Mouse (Mus musculus) MEL (cell line): Measurements from ENCODE around the gene Cenpb. TPM values are rescaled to one million over a fixed set of nuclear protein-coding genes. Genes with fewer than 3 reads are reported as not detected.

Experiments
- DNase-seq: peaks from one replicate; pipeline ENCODE4 v3.0.0; 2011; ENCODE audit warnings: low read depth, low spot score
- H3K27ac ChIP-seq: 2 replicates; pipeline ENCODE4 v1.5.1; 2012; ENCODE audit warnings: low read depth, mild to moderate bottlenecking, control low read depth, low read length, moderate library complexity; ENCODE audit not compliant: control insufficient read depth
- H3K27me3 ChIP-seq, 2 experiments: fragments of 150-350 bp in 1 of 2; sonication (generic) in 1 of 2; 2 replicates each; pipeline ENCODE4 v1.6.1; 2012; ENCODE audit warnings: low read length in 2 of 2, mild to moderate bottlenecking in 2 of 2, improper control_type of control experiment in 1 of 2, moderate library complexity in 1 of 2; ENCODE audit not compliant: insufficient read depth in 2 of 2, control insufficient read depth in 1 of 2
- H3K36me3 ChIP-seq, 2 experiments: 2 replicates each; pipeline ENCODE4 v1.6.1; 2012 to 2014; ENCODE audit warnings: low read length in 2 of 2, improper control_type of control experiment in 1 of 2, inconsistent platforms in 1 of 2, mild to moderate bottlenecking in 1 of 2; ENCODE audit not compliant: insufficient read depth in 2 of 2, control insufficient read depth in 1 of 2
- H3K4me1 ChIP-seq, 2 experiments: fragments of 150-350 bp in 1 of 2; sonication (generic) in 1 of 2; 2 replicates each; pipeline ENCODE4 v1.6.1; 2012; ENCODE audit warnings: low read length in 2 of 2, improper control_type of control experiment in 1 of 2, mild to moderate bottlenecking in 1 of 2; ENCODE audit not compliant: insufficient read depth in 2 of 2, control insufficient read depth in 1 of 2
- H3K4me3 ChIP-seq, 2 experiments: fragments of 150-350 bp in 1 of 2; sonication (generic) in 1 of 2; 2 replicates each; pipeline ENCODE4 v1.5.1; 2012; ENCODE audit warnings: low read depth in 2 of 2, low read length in 2 of 2, mild to moderate bottlenecking in 2 of 2, moderate library complexity in 2 of 2, control low read depth in 1 of 2, improper control_type of control experiment in 1 of 2; ENCODE audit not compliant: control insufficient read depth in 1 of 2, insufficient read depth in 1 of 2
- H3K79me2 ChIP-seq: 2 replicates; pipeline ENCODE4 v1.6.1; 2012; ENCODE audit warnings: mild to moderate bottlenecking, low read length, moderate library complexity; ENCODE audit not compliant: control insufficient read depth, poor library complexity, insufficient read depth
- H3K9ac ChIP-seq: 2 replicates; pipeline ENCODE4 v1.6.1; 2012; ENCODE audit warnings: low read depth, mild to moderate bottlenecking, control low read depth, low read length, moderate library complexity; ENCODE audit not compliant: control insufficient read depth, poor library complexity, severe bottlenecking
- H3K9me3 ChIP-seq: fragments of 150-350 bp; sonication (generic); replicated peaks from 2 replicates; pipeline ENCODE4 v1.6.1; 2012; ENCODE audit warnings: mild to moderate bottlenecking, low read length, improper control_type of control experiment, moderate library complexity; ENCODE audit not compliant: insufficient read depth
- CHD1 ChIP-seq: IDR thresholded peaks from 2 replicates; pipeline ENCODE4 v1.6.1; 2012; ENCODE audit warnings: low read depth, mild to moderate bottlenecking, inconsistent platforms, low read length, improper control_type of control experiment
- CTCF ChIP-seq, 3 experiments: IDR thresholded peaks in 2 of 3; conservative IDR thresholded peaks in 1 of 3; 2 replicates each; pipeline ENCODE4 v1.5.1; 2011 to 2012; ENCODE audit warnings: low read length in 3 of 3, low read depth in 2 of 3, mild to moderate bottlenecking in 2 of 3, improper control_type of control experiment in 1 of 3, inconsistent platforms in 1 of 3, mixed read lengths in 1 of 3, moderate library complexity in 1 of 3; ENCODE audit not compliant: control insufficient read depth in 1 of 3, insufficient read depth in 1 of 3, poor library complexity in 1 of 3, severe bottlenecking in 1 of 3
- ELF1 ChIP-seq: IDR thresholded peaks from 2 replicates; pipeline ENCODE4 v1.6.1; 2014; ENCODE audit warnings: low read depth, mild to moderate bottlenecking, inconsistent platforms, low read length, improper control_type of control experiment, moderate library complexity
- HCFC1 ChIP-seq: IDR thresholded peaks from 2 replicates; pipeline ENCODE4 v1.6.1; 2012; ENCODE audit warnings: low read depth, mild to moderate bottlenecking, inconsistent platforms, low read length, improper control_type of control experiment, moderate library complexity
- KAT2A ChIP-seq: conservative IDR thresholded peaks from 2 replicates; pipeline ENCODE4 v1.6.1; 2012; ENCODE audit warnings: low read depth, low read length, improper control_type of control experiment, inconsistent platforms
- MAFK ChIP-seq: IDR thresholded peaks from 2 replicates; pipeline ENCODE4 v1.6.1; 2011; ENCODE audit warnings: low read depth, mild to moderate bottlenecking, low read length, improper control_type of control experiment, borderline replicate concordance
- MAZ ChIP-seq: IDR thresholded peaks from 2 replicates; pipeline ENCODE4 v1.6.1; 2012; ENCODE audit warnings: low read depth, mild to moderate bottlenecking, inconsistent platforms, low read length, improper control_type of control experiment
- MXI1 ChIP-seq: IDR thresholded peaks from 2 replicates; pipeline ENCODE4 v1.6.1; 2011; ENCODE audit warnings: mild to moderate bottlenecking, low read depth, low read length, improper control_type of control experiment
- MYC ChIP-seq: IDR thresholded peaks from 2 replicates; pipeline ENCODE4 v1.6.1; 2011; ENCODE audit warnings: low read depth, mild to moderate bottlenecking, low read length, improper control_type of control experiment, moderate library complexity
- NELFE ChIP-seq: IDR thresholded peaks from 2 replicates; pipeline ENCODE4 v1.6.1; 2011; ENCODE audit warnings: low read depth, low read length, improper control_type of control experiment
- NRF1 ChIP-seq: IDR thresholded peaks from 2 replicates; pipeline ENCODE4 v1.6.1; 2014; ENCODE audit warnings: low read depth, mild to moderate bottlenecking, inconsistent platforms, low read length, improper control_type of control experiment, moderate library complexity; ENCODE audit not compliant: poor library complexity, insufficient read depth, severe bottlenecking
- POLR2A ChIP-seq, 2 experiments: IDR thresholded peaks; 2 replicates each; pipeline ENCODE4 v1.6.1; 2011 to 2012; ENCODE audit warnings: low read length in 2 of 2, mild to moderate bottlenecking in 2 of 2, control low read depth in 1 of 2, improper control_type of control experiment in 1 of 2, low read depth in 1 of 2, moderate library complexity in 1 of 2; ENCODE audit not compliant: control insufficient read depth in 1 of 2, insufficient read depth in 1 of 2, poor library complexity in 1 of 2
- POLR2AphosphoS2 ChIP-seq: IDR thresholded peaks from 2 replicates; pipeline ENCODE4 v1.6.1; 2011; ENCODE audit warnings: low read length, improper control_type of control experiment
- POLR2AphosphoS5 ChIP-seq: IDR thresholded peaks from 2 replicates; pipeline ENCODE4 v1.6.1; 2012; ENCODE audit warnings: low read depth, borderline replicate concordance, mild to moderate bottlenecking, inconsistent platforms, low read length, moderate library complexity, mixed read lengths
- RAD21 ChIP-seq: IDR thresholded peaks from 2 replicates; pipeline ENCODE4 v1.6.1; 2011; ENCODE audit warnings: mild to moderate bottlenecking, low read depth, low read length, improper control_type of control experiment
- RCOR1 ChIP-seq: IDR thresholded peaks from 2 replicates; pipeline ENCODE4 v1.6.1; 2012; ENCODE audit warnings: low read depth, mild to moderate bottlenecking, inconsistent platforms, low read length, improper control_type of control experiment
- SIN3A ChIP-seq: IDR thresholded peaks from 2 replicates; pipeline ENCODE4 v1.6.1; 2012; ENCODE audit warnings: low read length, improper control_type of control experiment, inconsistent platforms
- SMC3 ChIP-seq: IDR thresholded peaks from 2 replicates; pipeline ENCODE4 v1.6.1; 2011; ENCODE audit warnings: low read depth, low read length, improper control_type of control experiment
- TBP ChIP-seq: IDR thresholded peaks from 2 replicates; pipeline ENCODE4 v1.8.0; 2011; ENCODE audit warnings: low read depth, low read length, improper control_type of control experiment
- USF2 ChIP-seq, 2 experiments: IDR thresholded peaks; 2 replicates each; pipeline ENCODE4 v1.6.1; 2011 to 2012; ENCODE audit warnings: improper control_type of control experiment in 2 of 2, low read length in 2 of 2, borderline replicate concordance in 1 of 2, inconsistent platforms in 1 of 2, low read depth in 1 of 2, mild to moderate bottlenecking in 1 of 2; ENCODE audit not compliant: insufficient read depth in 1 of 2
- polyA plus RNA-seq, 2 experiments: library from polyadenylated mRNA; stranded (reverse) in 1 of 2; unstranded in 1 of 2; fragments of >175 nt in 1 of 2; fragments of >200 nt in 1 of 2; gene quantifications; 2 replicates each; pipeline versions ENCODE4 v1.2.1 to v1.2.4; 2012; ENCODE audit warnings: low replicate concordance in 2 of 2, low read depth in 1 of 2; ENCODE audit not compliant: insufficient read length in 2 of 2, insufficient read depth in 1 of 2, missing spikeins in 1 of 2
- total RNA-seq: library from RNA; depleted of rRNA; stranded (reverse); fragments of 300-350 nt; gene quantifications from 2 replicates; pipeline ENCODE4 v1.2.3, GENCODE M21; 2012

The Cenpb gene
- total and polyA plus RNA-seq, 3 experiments: 24.3 to 34.9 TPM; not detected in 1

- peaks cover 0 to 20% of the 10 kb centered on the region in 2 experiments; a peak in 2 of 4 replicates for H3K36me3 ChIP-seq
- TF ChIP-seq NELFE (peak; percentile 56), POLR2A (IDR thresholded peaks at IDR 0.05; ENCODE audit: control insufficient read depth in 1 of 2, insufficient read depth in 1 of 2, low read depth in 1 of 2, low read length in 2 of 2, poor library complexity in 1 of 2) (peak in 1 of 2 experiments; percentile 66; a peak in 2 of 4 replicates), KAT2A (peak; percentile 86), CHD1 (no peak), MAFK (no peak), SMC3 (peak; percentile 64), ELF1 (peak; percentile 65; the same call in 1 of the 2 replicates), NRF1 (0 out of 2 replicates have a peak, but pooled peaks have one; percentile 20), USF2 (IDR thresholded peaks at IDR 0.05; ENCODE audit: borderline replicate concordance in 1 of 2, insufficient read depth in 1 of 2, low read depth in 1 of 2, low read length in 2 of 2) (no peak), MXI1 (peak; percentile 56; the same call in 1 of the 2 replicates), POLR2AphosphoS5 (no peak), RCOR1 (0 out of 2 replicates have a peak, but pooled peaks have one; percentile 11), TBP (0 out of 2 replicates have a peak, but pooled peaks have one; percentile 48), MYC (no peak; the same call in 1 of the 2 replicates), MAZ (0 out of 2 replicates have a peak, but pooled peaks have one; percentile 43), CTCF (IDR thresholded peaks at IDR 0.05 in 2 of 3, conservative IDR thresholded peaks at IDR 0.05 in 1 of 3; ENCODE audit: control insufficient read depth in 1 of 3, insufficient read depth in 1 of 3, low read depth in 2 of 3, low read length in 3 of 3, poor library complexity in 1 of 3, severe bottlenecking in 1 of 3) (peak; percentile 78 to 86 (median 80)), SIN3A (peak; percentile 91), POLR2AphosphoS2 (peak; percentile 49; the same call in 1 of the 2 replicates), RAD21 (peak; percentile 35), HCFC1 (peak; percentile 97)
- peak overlapping the region; percentile 71 to 73 for H3K4me3 ChIP-seq
- H3K27me3 ChIP-seq: no peaks in the 10 kb centered on the region
- no peaks in the 10 kb centered on the region for H3K9me3 ChIP-seq
- peak overlapping the region; percentile 82 for H3K9ac ChIP-seq
- H3K79me2 ChIP-seq: peaks cover 1% of the 10 kb centered on the region; the same call in 1 of the 2 replicates
- peaks cover 4 to 54% of the 10 kb centered on the region in 2 experiments; a peak in 3 of 4 replicates for H3K4me1 ChIP-seq
- H3K27ac ChIP-seq: peak overlapping the region; percentile 81
- DNase-seq: peak; percentile 95
Observed at GRCm38 (mm10) chr2:131209969-131210792, 30.3 kb upstream of the Cenpb start.
